Mouse (Mus musculus) C2C12 (cell line): ENCODE results near the gene Nle1.

Experiments
- CEBPB ChIP-seq: IDR thresholded peaks from one replicate; pipeline ENCODE4 v1.6.1; 2011; ENCODE audit warnings: low read depth, mild to moderate bottlenecking, control low read depth, moderate library complexity
- CTCF ChIP-seq: IDR thresholded peaks from one replicate; pipeline ENCODE4 v1.5.1; 2011; ENCODE audit not compliant: control insufficient read depth, insufficient read depth, insufficient read length
- FOSL1 ChIP-seq: IDR thresholded peaks from one replicate; pipeline ENCODE4 v1.8.0; 2011; ENCODE audit warnings: mild to moderate bottlenecking, low read length; ENCODE audit not compliant: poor library complexity, insufficient read depth, severe bottlenecking
- MAX ChIP-seq: IDR thresholded peaks from one replicate; pipeline ENCODE4 v1.6.1; 2011; ENCODE audit warnings: mild to moderate bottlenecking, control low read depth
- MYOD1 ChIP-seq: IDR thresholded peaks from one replicate; pipeline ENCODE4 v1.6.1; 2011; ENCODE audit warnings: low read depth; ENCODE audit not compliant: control insufficient read depth, insufficient read length
- MYOG ChIP-seq: IDR thresholded peaks from one replicate; pipeline ENCODE4 v1.6.1; 2011; ENCODE audit not compliant: control insufficient read depth, insufficient read length; ENCODE audit errors: extremely low read depth
- USF1 ChIP-seq: IDR thresholded peaks from one replicate; pipeline ENCODE4 v1.6.1; 2011; ENCODE audit warnings: low read depth, mild to moderate bottlenecking, control low read depth, moderate library complexity

- TF ChIP-seq CTCF, result no peak
- no peak for TF ChIP-seq USF1
- TF ChIP-seq CEBPB, result no peak
- no peak for TF ChIP-seq FOSL1
- no peak for TF ChIP-seq MYOD1
- TF ChIP-seq MAX, result no peak
- TF ChIP-seq MYOG, result no peak
Observed at GRCm38 (mm10) chr11:82949036-82949435, 40.8 kb upstream of the Nle1 start.
